Mouse (Mus musculus): Measurements from ENCODE around the gene Cox17.

Cox17 gene

GRCm38 (mm10) chr16:38371705-38372296, 25.0 kb downstream of the Cox17 start:
- peak; percentile 94 for DNase-seq (ENCODE audit: low read depth, low spot score)

- DNase-seq (ENCODE audit: low read depth, low spot score): no peak
Measured at GRCm38 (mm10) chr16:38372876-38373275, 26.1 kb downstream of the Cox17 start.

GRCm38 (mm10) chr16:38373439-38373838, 26.6 kb downstream of the Cox17 start:
- no peak for DNase-seq (ENCODE audit: low read depth, low spot score)

GRCm38 (mm10) chr16:38373941-38374340, 27.1 kb downstream of the Cox17 start:
- no peak for DNase-seq (ENCODE audit: low read depth, low spot score)

- peak; percentile 63 for DNase-seq (ENCODE audit: low read depth, low spot score)
Measured at GRCm38 (mm10) chr16:38374379-38375140, 27.8 kb downstream of the Cox17 start.

- DNase-seq (ENCODE audit: low read depth, low spot score): no peak
Measured at GRCm38 (mm10) chr16:38375182-38375581, 28.4 kb downstream of the Cox17 start.

GRCm38 (mm10) chr16:38376163-38376840, 29.5 kb downstream of the Cox17 start:
- DNase-seq (ENCODE audit: low read depth, low spot score): no peak

- no peak for DNase-seq (ENCODE audit: low read depth, low spot score)
Measured at GRCm38 (mm10) chr16:38376841-38377249, 30.1 kb downstream of the Cox17 start.

- no peak for DNase-seq (ENCODE audit: low read depth, low spot score)
Measured at GRCm38 (mm10) chr16:38377546-38377945, 30.8 kb downstream of the Cox17 start.

- no peak for DNase-seq (ENCODE audit: low read depth, low spot score)
Measured at GRCm38 (mm10) chr16:38378591-38378990, 31.8 kb downstream of the Cox17 start.

- DNase-seq (ENCODE audit: low read depth, low spot score): no peak
Measured at GRCm38 (mm10) chr16:38379088-38379487, 32.3 kb downstream of the Cox17 start.

- no peak for DNase-seq (ENCODE audit: low read depth, low spot score)
Measured at GRCm38 (mm10) chr16:38379493-38379892, 32.7 kb downstream of the Cox17 start.

GRCm38 (mm10) chr16:38379926-38380325, 33.1 kb downstream of the Cox17 start:
- DNase-seq (ENCODE audit: low read depth, low spot score): no peak

GRCm38 (mm10) chr16:38383683-38384082, 36.9 kb downstream of the Cox17 start:
- DNase-seq (ENCODE audit: low read depth, low spot score): no peak

- DNase-seq (ENCODE audit: low read depth, low spot score): no peak
Measured at GRCm38 (mm10) chr16:38385184-38385634, 38.4 kb downstream of the Cox17 start.

GRCm38 (mm10) chr16:38385700-38386099, 38.9 kb downstream of the Cox17 start:
- DNase-seq (ENCODE audit: low read depth, low spot score): no peak

GRCm38 (mm10) chr16:38387389-38387788, 40.6 kb downstream of the Cox17 start:
- no peak for DNase-seq (ENCODE audit: low read depth, low spot score)

GRCm38 (mm10) chr16:38388757-38389156, 42.0 kb downstream of the Cox17 start:
- no peak for DNase-seq (ENCODE audit: low read depth, low spot score)

- DNase-seq (ENCODE audit: low read depth, low spot score): no peak
Measured at GRCm38 (mm10) chr16:38389284-38389893, 42.6 kb downstream of the Cox17 start.

- DNase-seq (ENCODE audit: low read depth, low spot score): no peak
Measured at GRCm38 (mm10) chr16:38390322-38390721, 43.5 kb downstream of the Cox17 start.

GRCm38 (mm10) chr16:38392126-38392894, 45.5 kb downstream of the Cox17 start:
- no peak for DNase-seq (ENCODE audit: low read depth, low spot score)
